Mouse (Mus musculus) thymus, adult 2 months (tissue): ENCODE measurements around the gene Nkiras2.
"Not testable (repeated sequence)": the region's sequence is repeated elsewhere in the genome, so short reads cannot be mapped to it uniquely, and the experiment has no call there.

Experiments
- CTCF ChIP-seq: fragments of 200-500 bp; IDR thresholded peaks from 2 replicates; pipeline ENCODE4 v1.5.1; 2012; ENCODE audit warnings: mild to moderate bottlenecking, control low read depth, low read length, moderate library complexity, borderline replicate concordance; ENCODE audit not compliant: control insufficient read depth, poor library complexity, insufficient read depth; ENCODE audit errors: extremely low read depth
- POLR2A ChIP-seq: fragments of 200-500 bp; IDR thresholded peaks from 2 replicates; pipeline ENCODE4 v1.6.1; 2012; ENCODE audit warnings: mild to moderate bottlenecking, low read length, control low read depth, moderate library complexity; ENCODE audit not compliant: control insufficient read depth, poor library complexity, insufficient read depth; ENCODE audit errors: extremely low read depth

DNA sequence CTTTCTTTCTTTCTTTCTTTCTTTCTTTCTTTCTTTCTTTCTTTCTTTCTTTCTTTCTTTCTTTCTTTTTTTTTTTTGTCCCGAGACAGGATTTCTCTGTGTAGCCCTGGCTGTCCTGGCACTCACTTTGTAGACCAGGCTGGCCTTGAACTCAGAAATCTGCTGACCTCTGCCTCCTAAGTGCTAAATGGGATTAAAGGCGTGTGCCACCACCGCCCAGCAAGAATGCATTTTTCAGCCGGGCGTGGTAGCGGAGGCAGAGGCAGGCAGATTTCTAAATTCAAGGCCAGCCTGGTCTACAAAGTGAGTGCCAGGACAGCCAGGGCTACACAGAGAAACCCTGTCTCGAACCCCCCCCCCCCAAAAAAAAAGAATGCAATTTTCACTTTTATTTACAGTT, 2.2 kb upstream of the Nkiras2 start:
- TF ChIP-seq POLR2A, CTCF: not testable (repeated sequence)
